Mouse (Mus musculus) MEL-GATA-1-ER (cell line): Measurements from ENCODE around the gene Mrgpre.

Experiments used
- DNase-seq: peaks from one replicate; pipeline ENCODE4 v3.0.0-alpha.2; 2012; ENCODE audit warnings: low read depth; ENCODE audit errors: extremely low read depth

The Mrgpre gene

DNA sequence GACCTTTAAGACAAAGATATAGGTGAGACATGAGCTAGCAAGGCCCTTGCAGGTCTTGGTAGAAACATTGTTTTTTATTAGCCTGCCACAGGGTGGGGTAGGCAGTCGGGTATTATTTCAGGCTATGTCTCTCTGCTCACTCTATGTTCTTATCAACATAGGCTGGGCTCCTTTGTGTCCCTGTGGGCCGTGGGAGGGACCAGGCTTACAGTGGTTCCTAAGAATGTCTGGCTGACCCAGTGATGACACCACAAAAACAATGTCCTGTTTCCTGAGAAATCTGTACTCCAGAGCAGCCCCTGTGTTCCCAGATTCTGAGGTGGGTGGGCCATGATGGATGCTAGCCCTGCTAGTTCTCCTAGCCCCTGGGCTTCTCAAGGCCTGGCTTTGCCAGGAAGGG lies 6.9 kb downstream of the Mrgpre start:
- DNase-seq, result no peak

DNA sequence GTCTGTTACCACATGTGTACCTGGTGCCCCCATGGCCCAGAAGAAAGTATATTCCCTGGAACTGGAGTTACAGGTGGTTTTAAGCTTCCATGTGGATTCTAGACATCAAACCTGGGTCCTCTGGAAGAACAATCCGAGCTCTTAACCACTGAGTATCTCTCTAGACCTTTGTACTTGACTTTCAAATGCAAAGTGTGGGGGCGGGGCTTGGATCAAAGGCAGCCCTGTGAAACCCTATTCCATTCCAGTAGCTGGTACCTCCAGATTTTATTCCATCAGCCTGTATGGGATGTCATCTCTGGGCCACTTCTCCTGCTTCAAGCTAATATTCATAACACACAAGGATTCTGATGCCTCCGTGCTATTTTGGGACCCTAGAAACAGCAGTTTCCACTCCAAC lies 8.2 kb downstream of the Mrgpre start:
- no peak for DNase-seq

DNA sequence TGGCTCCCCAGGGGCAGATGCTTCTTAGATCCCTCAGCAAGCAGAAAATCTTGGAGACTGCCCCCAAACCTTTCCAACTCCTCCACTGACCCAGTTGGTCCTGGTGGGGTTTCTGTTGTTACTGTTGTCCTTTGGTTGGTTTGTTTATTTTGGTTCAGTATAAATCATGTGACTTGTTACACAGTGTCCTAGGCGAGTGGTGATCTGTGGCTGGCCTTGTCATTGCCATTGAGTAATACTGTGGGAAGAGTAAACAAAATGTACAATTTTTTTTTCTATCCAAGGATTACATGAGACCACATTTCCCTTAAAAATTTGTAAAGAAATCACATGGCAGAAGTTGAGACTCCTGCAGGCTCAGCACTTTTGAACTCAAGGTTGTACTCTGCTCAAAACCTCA lies 14.8 kb downstream of the Mrgpre start:
- DNase-seq, result no peak

DNA sequence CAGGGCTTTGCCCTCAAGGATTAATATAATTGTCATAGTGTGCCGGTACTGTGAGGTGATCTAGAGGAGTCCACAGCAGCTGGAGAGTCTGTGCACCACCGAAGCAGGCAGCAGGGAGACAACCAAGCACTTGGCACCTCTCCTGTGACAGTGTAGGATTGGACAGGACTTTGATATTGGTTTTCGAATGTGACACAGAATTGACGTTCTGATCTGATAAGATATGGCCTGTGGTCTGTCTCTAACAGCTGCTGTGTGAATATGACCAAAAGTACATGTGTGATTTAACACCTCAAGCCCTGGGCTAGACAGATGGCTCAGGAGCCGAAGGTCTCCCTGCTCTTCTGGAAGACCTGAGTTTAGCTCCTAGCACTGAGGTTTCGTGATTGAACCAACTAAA lies 16.0 kb downstream of the Mrgpre start:
- no peak for DNase-seq

DNA sequence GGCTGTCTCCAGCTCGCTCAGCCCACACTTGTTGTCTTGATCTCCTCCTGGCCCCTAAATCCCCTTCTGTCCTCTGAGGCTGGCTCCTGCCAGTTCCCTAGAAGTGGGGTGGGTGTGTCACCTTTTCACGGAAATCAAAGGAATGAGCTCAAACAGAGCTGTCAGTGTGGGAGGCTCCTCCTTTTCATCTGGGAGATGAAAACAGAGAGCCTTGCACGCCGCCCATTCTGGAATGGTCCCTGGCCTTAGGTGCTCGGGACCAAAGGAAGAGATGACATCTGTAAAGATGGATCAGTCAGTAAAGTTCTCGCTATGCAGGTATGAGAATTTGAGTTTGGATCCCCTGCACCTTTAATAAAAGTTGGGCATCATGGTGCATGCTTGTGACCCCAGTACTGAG lies 17.4 kb downstream of the Mrgpre start, which contains the start of gene Mrgprg:
Gene Mrgprg (minus strand): TSS at position 101 of the 400 bp plus-strand sequence.
- DNase-seq, result no peak

DNA sequence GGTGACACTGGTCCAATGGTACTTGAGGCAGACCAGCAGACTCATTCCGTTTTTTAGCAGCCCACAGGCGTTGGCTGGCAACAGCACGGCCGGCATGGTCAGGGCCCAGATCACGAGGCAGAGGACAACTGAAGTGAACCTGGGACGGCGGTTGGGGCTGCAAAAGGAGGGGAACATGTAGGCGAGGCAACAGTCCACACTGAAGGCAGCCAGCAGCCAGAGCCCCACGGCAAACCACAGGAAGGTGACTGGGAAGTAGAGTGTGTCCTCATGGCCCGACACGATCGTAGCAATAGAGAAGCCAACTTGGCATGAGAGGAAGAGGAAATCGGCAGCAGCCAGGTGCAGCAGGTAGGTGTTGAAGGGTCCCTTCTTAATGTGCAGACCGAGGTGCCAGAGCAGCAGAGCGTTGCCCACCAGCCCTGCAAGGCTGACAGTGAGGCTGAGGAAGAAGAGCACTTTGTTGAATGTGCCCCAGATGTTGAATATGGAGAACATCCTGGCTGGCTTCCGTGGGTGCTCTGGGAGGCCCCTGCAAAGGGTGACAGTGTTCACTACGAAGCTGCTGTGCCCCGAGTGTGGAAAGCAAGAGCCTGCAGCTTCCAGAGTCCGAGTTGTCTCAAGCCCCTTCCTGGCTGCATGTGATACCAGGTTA lies 19.3 kb downstream of the Mrgpre start:
- no peak for DNase-seq

DNA sequence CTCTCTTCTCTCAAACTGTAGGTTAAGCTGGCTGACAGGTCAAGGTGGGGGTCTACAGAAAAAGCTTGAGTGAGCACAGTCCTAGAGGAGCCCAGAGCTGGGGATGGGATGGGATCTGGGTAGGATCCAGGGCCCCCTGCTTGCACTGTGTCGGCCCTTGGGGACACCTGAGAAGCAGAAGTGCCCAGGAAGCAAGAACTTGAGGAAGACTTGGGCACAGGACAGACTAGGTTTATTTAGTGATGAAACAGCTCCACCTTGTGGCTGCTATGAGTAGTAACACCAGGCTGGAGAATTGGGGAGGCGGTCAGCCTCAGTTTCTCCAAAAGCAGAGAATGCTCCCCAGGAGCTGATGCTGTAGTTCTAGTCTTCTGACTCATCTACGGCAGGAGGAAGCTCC lies 20.5 kb downstream of the Mrgpre start:
- no peak for DNase-seq

DNA sequence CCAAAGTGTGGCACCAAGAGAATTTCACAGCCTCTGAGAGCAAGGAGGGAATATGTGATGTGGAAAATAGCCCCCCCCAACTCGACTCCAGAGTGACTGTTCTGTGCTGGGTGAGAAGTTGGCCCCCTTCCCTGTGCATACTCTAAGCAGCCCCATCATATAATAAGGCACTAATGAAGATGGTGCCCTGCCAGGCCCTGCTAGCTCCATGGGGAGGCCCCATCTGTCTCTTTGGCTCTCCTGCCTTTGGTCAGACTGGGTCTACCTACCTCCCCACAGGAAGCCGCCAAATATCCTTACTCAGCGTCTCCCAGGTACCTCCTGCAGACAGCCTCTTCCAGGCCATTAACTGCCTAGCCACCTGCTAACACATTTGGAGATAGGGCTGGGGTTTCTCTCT lies 25.3 kb downstream of the Mrgpre start:
- no peak for DNase-seq

DNA sequence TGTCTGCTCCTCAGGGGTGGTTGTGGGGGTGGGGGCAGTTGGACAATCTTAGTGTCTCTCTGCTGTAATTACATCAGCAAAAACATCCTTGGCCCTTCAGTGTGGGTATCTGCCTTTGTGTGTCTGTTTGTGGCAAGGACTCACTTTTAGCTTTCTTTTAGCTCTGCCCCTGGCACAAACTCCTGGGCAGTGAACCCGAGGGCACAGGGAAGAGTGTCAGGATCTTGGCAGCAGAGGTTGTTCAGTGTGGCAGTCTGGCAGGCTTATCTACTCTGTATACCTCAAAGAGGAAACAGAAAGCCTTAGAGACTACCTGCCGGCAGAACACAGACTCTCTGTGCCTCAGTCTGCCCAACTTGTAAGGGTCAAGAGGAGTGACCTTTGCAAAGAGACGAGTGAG lies 26.6 kb downstream of the Mrgpre start:
- DNase-seq, result no peak

DNA sequence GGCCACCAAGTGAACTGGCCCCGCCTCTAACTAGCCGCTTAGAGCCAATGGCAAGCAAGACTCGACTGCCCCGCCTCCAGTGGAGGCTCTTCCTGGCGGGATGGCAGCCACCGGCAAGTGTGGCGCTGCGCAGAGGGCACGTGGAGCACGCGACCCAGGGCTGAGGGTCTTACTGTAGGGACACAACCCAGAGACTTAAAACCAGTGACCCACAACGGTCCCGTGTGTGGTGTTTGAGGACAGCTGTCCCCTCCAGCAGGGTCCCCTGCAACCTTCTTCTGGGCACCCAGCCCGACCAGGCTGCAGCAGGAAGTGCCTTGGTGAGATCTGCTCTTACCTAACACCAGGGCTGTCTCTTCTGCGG lies 27.3 kb downstream of the Mrgpre start:
- peak; percentile 75 for DNase-seq

DNA sequence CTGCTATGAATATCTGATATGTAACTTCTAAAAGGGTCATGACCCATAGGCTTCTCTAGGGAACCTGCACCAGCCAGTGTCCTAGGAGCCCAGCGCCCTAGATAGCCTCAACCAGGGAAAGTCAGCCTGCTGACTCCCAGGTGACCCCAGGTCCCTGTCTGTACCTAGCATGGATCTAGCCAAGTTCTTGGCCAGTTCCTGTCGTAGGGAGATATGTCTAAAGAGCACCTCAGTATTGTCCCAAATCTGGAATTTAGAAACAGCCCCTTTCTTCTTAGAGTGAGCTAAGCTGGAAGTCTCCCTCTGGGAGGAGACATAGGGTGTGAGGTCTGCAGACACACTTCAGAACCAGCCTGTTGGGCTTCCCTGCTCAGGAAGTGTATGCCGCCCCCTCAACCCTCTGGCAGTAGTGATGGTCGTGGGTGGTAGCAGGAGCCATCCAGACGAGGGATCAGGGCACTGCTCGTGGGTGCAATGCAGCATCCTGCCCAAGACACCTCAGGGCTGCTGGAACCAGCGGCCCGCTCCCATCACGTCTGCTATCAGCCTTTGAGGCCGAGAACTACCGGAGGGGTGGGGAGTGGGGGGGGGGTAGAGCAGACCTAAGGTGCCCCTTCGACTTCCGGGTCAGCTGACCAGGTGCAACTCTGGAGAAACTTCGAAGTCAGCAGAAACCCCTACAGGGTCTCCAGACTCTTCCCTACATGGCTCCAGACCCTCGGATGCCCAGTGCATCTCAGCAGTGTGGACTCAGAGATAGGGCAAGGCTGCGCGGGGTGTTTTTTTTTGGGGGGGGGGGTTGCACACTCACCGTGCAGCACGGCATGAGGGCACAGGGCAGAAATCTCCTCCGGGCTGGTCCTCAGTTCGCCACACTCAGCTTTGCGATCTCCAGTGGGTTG lies 27.9 kb downstream of the Mrgpre start, which contains the start of gene Osbpl5:
Gene Osbpl5 (minus strand): TSS at position 861 of the 902 bp plus-strand sequence.
- DNase-seq, result no peak

DNA sequence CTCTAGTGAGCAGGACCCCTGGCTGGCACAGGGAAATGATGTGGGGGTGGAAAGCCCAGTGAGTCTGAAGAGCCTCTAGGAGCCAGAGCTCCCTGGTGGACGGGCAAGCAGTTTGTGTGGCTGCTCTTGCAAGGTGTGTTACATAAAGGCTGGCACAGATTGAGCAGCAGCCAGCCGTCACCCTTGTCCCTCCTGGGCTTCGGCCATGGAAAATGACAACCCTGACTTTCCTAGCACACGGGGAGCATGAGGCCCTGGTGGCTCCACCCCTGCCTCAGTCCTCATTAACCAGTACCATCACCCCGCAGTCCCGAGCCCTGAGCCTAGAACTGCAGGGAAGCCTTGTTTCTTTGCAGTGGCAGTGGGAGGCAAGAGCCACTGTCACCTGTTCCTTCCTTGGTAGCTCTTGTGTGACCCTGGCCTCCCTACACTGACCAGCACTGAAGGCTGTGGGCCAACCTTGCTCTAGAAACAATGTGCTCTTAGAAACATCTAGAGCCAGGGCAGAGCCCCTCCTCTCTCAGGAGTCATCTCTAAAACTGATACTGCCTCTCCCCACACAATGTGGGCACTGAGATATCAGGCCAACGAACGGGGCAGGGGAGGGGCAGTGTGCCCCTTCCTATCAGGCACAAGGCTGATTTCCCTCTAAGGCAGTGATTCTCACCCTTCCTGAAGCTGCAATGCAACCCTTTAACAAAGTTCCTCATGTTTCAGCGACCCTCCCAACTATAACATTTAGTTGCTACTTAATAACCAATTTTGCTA lies 28.8 kb downstream of the Mrgpre start:
- no peak for DNase-seq

DNA sequence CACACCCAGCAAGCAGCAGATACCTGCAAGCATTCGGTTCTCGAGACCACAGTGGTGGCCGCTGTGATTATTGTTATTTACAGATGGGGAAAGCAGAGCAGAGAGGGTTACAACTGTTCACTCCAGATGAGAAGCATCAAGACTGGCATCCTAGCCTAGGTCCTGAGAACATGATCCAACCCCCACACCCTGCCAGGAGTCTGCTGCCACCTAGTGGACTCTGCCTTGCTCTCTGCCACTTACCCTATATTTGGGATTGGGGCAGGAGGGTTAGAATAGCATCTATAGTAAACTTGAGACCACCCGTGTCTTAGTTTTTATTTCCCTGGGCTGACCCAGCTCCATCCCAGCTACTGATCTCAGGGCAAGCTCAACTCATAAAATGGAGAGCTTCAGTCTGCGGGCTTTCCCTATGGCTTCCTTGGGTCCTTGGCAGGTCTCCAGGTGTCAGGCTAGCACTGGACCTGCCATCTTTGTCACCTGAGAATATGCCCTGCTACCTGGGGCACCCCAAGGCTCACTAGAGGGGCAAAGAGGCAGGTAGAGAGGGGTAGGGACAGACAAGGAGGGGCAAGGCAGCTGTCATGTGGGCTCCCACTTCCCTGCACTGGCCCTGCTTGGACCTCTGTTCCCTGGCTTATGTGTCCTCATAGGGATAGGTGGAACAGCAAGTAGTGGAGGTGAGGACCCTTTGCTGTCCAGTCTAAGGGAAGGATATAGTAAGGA lies 30.1 kb downstream of the Mrgpre start:
- DNase-seq, result peak; percentile 42

DNA sequence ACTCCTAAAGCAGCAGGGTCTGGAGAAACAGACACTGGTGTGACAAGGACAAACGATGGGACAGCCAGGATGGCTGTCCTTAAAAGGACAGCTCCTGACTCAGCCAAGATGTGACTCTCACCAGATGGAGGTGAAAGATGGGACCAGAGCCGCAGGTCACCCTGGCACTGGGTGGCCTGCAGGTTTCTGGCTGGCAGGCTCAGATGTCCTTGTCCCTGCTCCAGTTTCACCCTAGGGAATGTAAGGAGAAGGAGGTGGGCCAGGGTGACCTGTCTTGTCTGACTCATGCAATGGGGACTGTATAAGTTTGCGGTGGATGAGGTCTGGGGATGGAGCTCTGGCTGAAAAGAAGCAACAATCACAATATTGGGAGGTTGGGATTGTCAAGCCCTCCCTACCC lies 31.7 kb downstream of the Mrgpre start:
- DNase-seq, result no peak

DNA sequence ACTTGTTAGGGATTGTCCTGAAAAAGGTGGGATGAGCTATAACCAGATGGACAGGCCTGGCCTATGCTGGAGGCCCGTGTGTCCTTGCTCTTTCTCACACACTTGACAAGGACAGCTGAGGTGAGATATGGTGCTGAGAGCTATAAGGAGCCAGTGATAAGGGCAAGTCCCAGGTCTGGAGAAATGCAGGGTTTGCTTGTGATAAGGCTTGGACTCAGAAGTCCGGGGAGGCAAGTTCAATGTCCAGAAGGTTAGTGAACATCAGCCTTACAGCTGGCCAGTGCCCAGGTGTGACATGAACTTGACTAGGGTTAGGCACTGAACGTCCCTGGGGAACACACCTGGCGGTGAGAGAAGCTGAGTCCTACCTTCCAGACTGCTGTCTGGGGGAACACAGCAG lies 32.2 kb downstream of the Mrgpre start:
- DNase-seq, result no peak

DNA sequence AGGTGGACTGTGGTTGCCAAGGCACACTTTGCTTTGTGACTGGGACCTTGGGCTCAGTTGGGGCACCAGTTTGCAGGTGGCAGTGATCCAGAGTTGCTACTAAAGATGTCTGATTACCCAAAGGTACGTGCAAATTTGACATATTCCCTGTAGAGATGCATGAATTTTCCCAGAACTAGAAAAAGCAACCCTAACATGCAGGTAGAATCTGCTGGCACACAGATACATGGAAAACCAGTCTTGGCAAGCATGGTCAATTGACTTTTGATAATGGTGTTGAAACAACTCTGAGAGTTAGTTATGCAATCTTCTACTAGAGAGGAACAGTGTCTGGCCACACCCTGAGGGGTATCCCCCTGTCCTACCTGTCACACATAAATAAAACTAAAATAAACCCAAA lies 32.9 kb downstream of the Mrgpre start:
- no peak for DNase-seq

DNA sequence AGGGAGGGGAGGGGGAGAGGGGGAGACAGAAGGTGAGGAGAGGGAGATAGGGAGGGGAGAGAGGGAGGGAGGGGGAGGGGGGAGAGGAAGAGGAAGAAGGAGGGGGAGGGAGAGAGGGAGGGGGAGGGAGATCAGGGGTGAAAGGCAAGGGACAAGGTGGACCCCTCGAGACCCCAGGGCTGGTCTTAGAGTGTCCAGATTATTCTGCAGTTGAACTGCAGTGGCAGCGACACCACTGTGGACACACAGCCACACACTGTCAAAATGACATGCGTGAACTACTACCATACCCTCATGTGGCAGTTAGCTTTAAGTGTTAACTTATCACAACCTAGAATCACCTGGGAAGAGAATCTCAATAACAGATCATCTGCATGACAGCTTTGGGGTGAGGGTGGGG lies 35.3 kb downstream of the Mrgpre start:
- DNase-seq, result no peak

DNA sequence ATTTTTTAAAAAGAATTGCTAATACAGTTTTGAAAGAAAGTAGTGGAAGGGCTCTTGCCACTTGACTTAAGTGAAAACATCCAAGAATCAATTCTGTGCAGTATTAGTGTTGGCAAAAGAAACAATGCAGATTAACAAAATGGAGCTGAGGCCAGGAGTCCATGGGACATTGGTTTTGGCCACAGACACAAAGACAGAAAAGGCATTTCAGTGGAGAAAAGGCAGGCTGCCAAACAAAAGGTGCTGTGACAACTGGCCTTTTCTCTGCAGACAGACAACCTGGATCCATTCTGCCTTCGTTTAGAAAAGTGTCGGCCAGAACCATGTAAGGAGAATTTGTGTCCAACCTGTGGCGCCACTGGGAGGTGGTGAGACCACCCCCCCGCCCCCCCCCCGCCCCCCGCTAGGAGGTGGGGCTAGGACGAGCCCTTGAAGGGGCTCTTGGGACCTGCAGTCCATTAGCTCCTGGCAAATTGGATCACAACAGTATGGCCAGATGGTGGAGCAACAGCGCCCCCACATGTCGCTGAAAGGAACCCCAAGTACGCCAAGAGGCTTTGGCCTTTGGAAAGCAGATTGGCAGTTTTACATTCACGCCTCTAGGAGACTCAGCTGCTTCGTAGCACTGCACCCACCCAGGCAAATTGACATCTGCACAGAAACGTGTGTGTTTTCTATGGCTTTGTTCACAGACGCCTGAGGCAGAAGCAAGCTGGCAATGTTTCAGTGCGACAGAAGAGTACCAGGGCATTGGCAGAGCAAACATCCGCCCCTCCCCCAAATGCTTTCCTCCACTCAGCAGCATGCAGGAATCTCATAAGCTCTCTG lies 36.0 kb downstream of the Mrgpre start:
- DNase-seq, result peak; percentile 58

DNA sequence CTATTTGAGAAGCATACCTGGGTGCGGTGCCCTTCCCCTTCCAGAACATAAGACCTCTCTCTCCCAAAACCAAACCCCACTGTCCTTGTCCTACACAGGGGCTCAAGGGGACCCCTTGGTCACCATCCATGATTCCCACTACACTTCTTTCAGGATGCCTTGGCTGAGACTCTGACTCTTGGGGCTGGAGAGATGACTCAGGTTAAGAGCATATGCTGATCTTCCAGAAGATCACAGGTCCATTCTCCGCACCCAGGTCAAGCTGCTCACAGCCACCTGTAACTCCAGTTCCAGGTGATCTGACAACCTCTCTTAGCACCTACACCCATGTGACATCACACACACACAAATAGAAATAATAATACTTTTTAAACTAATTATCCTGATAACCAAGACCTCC lies 43.6 kb downstream of the Mrgpre start:
- no peak for DNase-seq
